Mouse (Mus musculus) heart, adult 2 months (tissue): ENCODE data around the gene Fut8.

Source experiments
- CTCF ChIP-seq: fragments of 200-600 bp; IDR thresholded peaks from 2 replicates; pipeline ENCODE4 v1.8.1; 2022; ENCODE audit warnings: antibody characterized with exemption, mild to moderate bottlenecking, moderate library complexity
- EP300 ChIP-seq: fragments of 200-500 bp; IDR thresholded peaks from 2 replicates; pipeline ENCODE4 v1.6.1; 2011; ENCODE audit warnings: low read depth, low read length, control low read depth; ENCODE audit not compliant: insufficient read depth
- POLR2A ChIP-seq: fragments of 200-500 bp; IDR thresholded peaks from 2 replicates; pipeline ENCODE4 v1.6.1; 2011; ENCODE audit warnings: mild to moderate bottlenecking, low read depth, low read length, control low read depth; ENCODE audit not compliant: insufficient read depth

DNA sequence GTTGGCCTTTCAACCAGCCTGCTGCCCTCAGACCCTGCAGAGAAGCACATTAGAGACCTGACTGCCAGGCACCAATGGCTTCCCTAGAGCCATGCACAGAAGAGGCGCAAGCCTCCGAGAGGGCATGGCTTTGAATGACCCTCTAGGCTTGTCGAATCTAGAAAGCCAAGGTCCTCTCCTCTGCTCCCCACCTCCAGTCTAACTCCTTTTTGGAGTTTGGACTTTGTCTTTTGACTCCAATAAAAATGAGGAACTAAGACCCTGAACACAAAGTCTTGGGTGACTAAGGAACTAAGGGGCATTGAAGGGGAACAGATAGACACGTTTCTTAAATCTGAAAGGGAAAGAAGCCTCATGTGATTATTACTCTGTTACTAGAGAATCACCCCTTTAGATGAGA, 39.7 kb upstream of the Fut8 start:
- no peak for TF ChIP-seq CTCF
- no peak for TF ChIP-seq POLR2A
- TF ChIP-seq EP300: no peak
